Mouse (Mus musculus): ENCODE measurements at regions not wholly inside any gene's neighbourhood (a gene's known extent, or its start where the extent isn't known, plus 50 kb on each side); places are given as distances from the start of the nearest gene placed in this dataset.

DNA sequence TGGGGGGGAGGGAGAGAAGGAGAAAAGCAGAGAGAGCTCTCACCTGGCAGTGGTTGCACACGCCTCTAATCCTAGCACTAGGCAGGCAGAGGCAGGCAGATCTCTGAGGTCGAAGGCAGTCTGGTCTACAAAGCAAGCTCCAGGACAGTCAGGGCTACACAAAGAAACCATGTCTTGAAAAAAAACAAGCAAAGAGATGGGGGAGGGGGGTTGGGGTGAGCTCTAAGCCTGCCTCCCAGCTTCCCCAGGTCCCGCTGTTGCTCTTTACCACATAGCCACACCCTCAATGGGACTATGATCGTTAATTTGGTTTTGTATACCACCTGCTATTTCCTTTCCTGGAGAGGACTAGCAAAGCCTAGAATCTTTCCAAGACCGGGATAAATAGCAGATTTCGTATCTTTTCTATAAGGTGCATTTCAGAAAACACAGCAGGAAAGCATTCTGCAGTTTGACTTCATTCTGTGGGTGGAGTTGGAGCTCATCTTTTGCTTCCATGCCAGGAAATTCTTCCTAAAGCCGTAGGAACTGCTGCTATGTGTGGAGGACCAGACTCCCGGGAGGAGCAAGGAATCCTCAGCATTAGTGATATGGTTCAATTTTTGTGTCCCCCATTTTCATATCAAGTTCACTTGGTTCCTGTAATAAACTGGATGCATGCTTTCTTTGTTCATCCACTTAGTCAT lies 52.7 kb upstream of the Rgma start:
- H3K27me3 ChIP-seq (ENCODE audit: control insufficient read depth, insufficient read depth, low read length), result no peaks in the 10 kb centered on the region; the same call in 1 of the 2 replicates
- H3K4me1 ChIP-seq (ENCODE audit: control insufficient read depth, insufficient read depth, low read length), result no peaks in the 10 kb centered on the region
- no peaks in the 10 kb centered on the region for H3K79me2 ChIP-seq (ENCODE audit: control insufficient read depth, insufficient read depth, low read length)
- DNase-seq (ENCODE audit: extremely low read depth, low read depth, low spot score), result no peak
- no peak overlapping the region for H3K27ac ChIP-seq (replicated peaks; ENCODE audit: insufficient read depth, low read depth, low read length)
- H3K4me3 ChIP-seq (ENCODE audit: insufficient read depth, low read depth, low read length), result no peak overlapping the region
- WGBS, result 83% methylated on average over 8 of the region's 8 CpGs
- H3K9ac ChIP-seq (ENCODE audit: low read depth, low read length), result no peak overlapping the region
- no peak for TF ChIP-seq POLR2A (IDR thresholded peaks at IDR 0.05; ENCODE audit: extremely low read depth, insufficient read depth, low read length)
- no peak for TF ChIP-seq CTCF (IDR thresholded peaks at IDR 0.05; ENCODE audit: low read depth, low read length)
- H3K36me3 ChIP-seq (ENCODE audit: control insufficient read depth, insufficient read depth, low read length), result no peaks in the 10 kb centered on the region

- H3K27ac ChIP-seq (replicated peaks; ENCODE audit: insufficient read depth, low read depth, low read length), result no peak overlapping the region
- TF ChIP-seq CTCF (IDR thresholded peaks at IDR 0.05; ENCODE audit: low read depth, low read length) (no peak), POLR2A (IDR thresholded peaks at IDR 0.05; ENCODE audit: extremely low read depth, insufficient read depth, low read length) (no peak)
- H3K79me2 ChIP-seq (ENCODE audit: control insufficient read depth, insufficient read depth, low read length), result no peaks in the 10 kb centered on the region
- H3K27me3 ChIP-seq (ENCODE audit: control insufficient read depth, insufficient read depth, low read length), result peaks cover 3% of the 10 kb centered on the region; the same call in 1 of the 2 replicates
- H3K4me3 ChIP-seq (ENCODE audit: insufficient read depth, low read depth, low read length), result no peak overlapping the region
- DNase-seq (ENCODE audit: extremely low read depth, low read depth, low spot score), result peak; percentile 14
- H3K4me1 ChIP-seq (ENCODE audit: control insufficient read depth, insufficient read depth, low read length), result no peaks in the 10 kb centered on the region
- H3K36me3 ChIP-seq (ENCODE audit: control insufficient read depth, insufficient read depth, low read length), result no peaks in the 10 kb centered on the region
- H3K9ac ChIP-seq (ENCODE audit: low read depth, low read length), result no peak overlapping the region
- 30% methylated on average over 12 of the region's 12 CpGs for WGBS
Observed at GRCm38 (mm10) chr7:73323556-73323955, 51.8 kb upstream of the Rgma start.

GRCm38 (mm10) chr7:73325503-73325902 lies 49.8 kb upstream of the Rgma start:
- TF ChIP-seq POLR2A (IDR thresholded peaks at IDR 0.05; ENCODE audit: extremely low read depth, insufficient read depth, low read length) (no peak), CTCF (IDR thresholded peaks at IDR 0.05; ENCODE audit: low read depth, low read length) (no peak)
- Histone ChIP-seq H3K36me3 (ENCODE audit: control insufficient read depth, insufficient read depth, low read length) (no peaks in the 10 kb centered on the region), H3K9ac (ENCODE audit: low read depth, low read length) (no peak overlapping the region), H3K4me3 (ENCODE audit: insufficient read depth, low read depth, low read length) (no peak overlapping the region), H3K27me3 (ENCODE audit: control insufficient read depth, insufficient read depth, low read length) (peaks cover 3% of the 10 kb centered on the region; the same call in 1 of the 2 replicates), H3K79me2 (ENCODE audit: control insufficient read depth, insufficient read depth, low read length) (no peaks in the 10 kb centered on the region), H3K27ac (replicated peaks; ENCODE audit: insufficient read depth, low read depth, low read length) (no peak overlapping the region), H3K4me1 (ENCODE audit: control insufficient read depth, insufficient read depth, low read length) (no peaks in the 10 kb centered on the region)
- 92% methylated on average over 5 of the region's 5 CpGs for WGBS
- DNase-seq (ENCODE audit: extremely low read depth, low read depth, low spot score), result no peak
